Mouse (Mus musculus) embryonic facial prominence, embryonic 12.5 days (tissue): ENCODE data around the gene Rplp2. TPM values are rescaled to one million over a fixed set of nuclear protein-coding genes. Genes with fewer than 3 reads are reported as not detected.

Experiments
- ATAC-seq: fragments of 200-750 bp; cut with Nextera tagmentation; 2 replicates; pipeline ENCODE4 v1.8.0; 2017; ENCODE audit not compliant: insufficient number of reproducible peaks, insufficient read depth, low FRiP score, low TSS enrichment
- H3K27ac ChIP-seq: fragments of 300-500 bp; sonication (generic); 2 replicates; pipeline ENCODE4 v1.5.1; 2016; ENCODE audit warnings: mild to moderate bottlenecking
- H3K27me3 ChIP-seq: fragments of 300-500 bp; sonication (generic); 2 replicates; pipeline ENCODE4 v1.6.1; 2016; ENCODE audit warnings: mild to moderate bottlenecking, moderate library complexity
- H3K36me3 ChIP-seq: fragments of 300-500 bp; sonication (generic); 2 replicates; pipeline ENCODE4 v1.6.1; 2016; ENCODE audit warnings: mild to moderate bottlenecking
- H3K4me1 ChIP-seq: fragments of 300-500 bp; sonication (generic); 2 replicates; pipeline ENCODE4 v1.6.1; 2016
- H3K4me2 ChIP-seq: fragments of 300-500 bp; sonication (generic); replicated peaks from 2 replicates; pipeline ENCODE4 v1.6.1; 2016; ENCODE audit warnings: mild to moderate bottlenecking, moderate library complexity
- H3K4me3 ChIP-seq: fragments of 300-500 bp; sonication (generic); 2 replicates; pipeline ENCODE4 v1.5.1; 2016; ENCODE audit warnings: mild to moderate bottlenecking
- H3K9ac ChIP-seq: fragments of 300-500 bp; sonication (generic); 2 replicates; pipeline ENCODE4 v1.6.1; 2016; ENCODE audit warnings: mild to moderate bottlenecking, moderate library complexity
- H3K9me3 ChIP-seq: fragments of 300-500 bp; sonication (generic); 2 replicates; pipeline ENCODE4 v1.6.1; 2016; ENCODE audit warnings: mild to moderate bottlenecking, moderate library complexity
- WGBS: fragments of 180-500 bp; shearing (Covaris S2); methylation state at CpG from one replicate; pipeline ENCODE4 v1.1.7; 2016; 5-methylcytosine and 5-hydroxymethylcytosine counted together
- polyA plus RNA-seq: library from polyadenylated mRNA; unstranded; fragments of >200 nt; fragmentation: Nextera tagmentation; extraction: Ambion mirVana; gene quantifications from 2 replicates; pipeline ENCODE4 v1.2.1, GENCODE M21; 2016

Rplp2 gene
- polyA plus RNA-seq, 1 experiment from 2014 or later = 1,203 TPM

GRCm38 (mm10) chr7:141470637-141470944, 23.4 kb downstream of the Rplp2 start:
- Histone ChIP-seq H3K9ac (no peak overlapping the region), H3K36me3 (peaks cover 36% of the 10 kb centered on the region), H3K27ac (no peak overlapping the region), H3K4me2 (no peak overlapping the region), H3K4me3 (no peak overlapping the region), H3K9me3 (no peaks in the 10 kb centered on the region), H3K27me3 (peaks cover 6% of the 10 kb centered on the region), H3K4me1 (peaks cover 37% of the 10 kb centered on the region)
- no peak for ATAC-seq
- 98% methylated on average over 10 of the region's 10 CpGs for WGBS

- Histone ChIP-seq H3K4me2 (no peak overlapping the region), H3K9ac (no peak overlapping the region), H3K4me1 (peaks cover 42% of the 10 kb centered on the region), H3K9me3 (no peaks in the 10 kb centered on the region), H3K4me3 (no peak overlapping the region), H3K27ac (no peak overlapping the region), H3K27me3 (no peaks in the 10 kb centered on the region; the same call in 1 of the 2 replicates), H3K36me3 (peaks cover 36% of the 10 kb centered on the region)
- WGBS = 92% methylated on average over 1 of the region's 1 CpGs
- ATAC-seq = no peak
Measured at GRCm38 (mm10) chr7:141471236-141471635, 24.1 kb downstream of the Rplp2 start.

- peaks cover 51% of the 10 kb centered on the region for H3K4me1 ChIP-seq
Measured at GRCm38 (mm10) chr7:141472226-141472625, 25.1 kb downstream of the Rplp2 start.

GRCm38 (mm10) chr7:141472763-141473162, 25.6 kb downstream of the Rplp2 start:
- H3K27ac ChIP-seq = no peak overlapping the region
- H3K4me2 ChIP-seq = no peak overlapping the region
- H3K9me3 ChIP-seq = no peaks in the 10 kb centered on the region
- peaks cover 36% of the 10 kb centered on the region for H3K36me3 ChIP-seq
- H3K4me1 ChIP-seq = peaks cover 57% of the 10 kb centered on the region
- H3K9ac ChIP-seq = no peak overlapping the region
- no peak overlapping the region for H3K4me3 ChIP-seq
- 85% methylated on average over 6 of the region's 6 CpGs for WGBS
- ATAC-seq = no peak
- H3K27me3 ChIP-seq = no peaks in the 10 kb centered on the region

More at GRCm38 (mm10) chr7:141472226-141472625, 25.1 kb downstream of the Rplp2 start:
- Histone ChIP-seq H3K9ac (no peak overlapping the region), H3K27me3 (no peaks in the 10 kb centered on the region), H3K36me3 (peaks cover 36% of the 10 kb centered on the region), H3K9me3 (no peaks in the 10 kb centered on the region), H3K4me2 (no peak overlapping the region), H3K4me3 (no peak overlapping the region), H3K27ac (no peak overlapping the region)
- no peak for ATAC-seq
- WGBS = 83% methylated on average over 6 of the region's 6 CpGs

GRCm38 (mm10) chr7:141474160-141474559, 27.0 kb downstream of the Rplp2 start:
- H3K9ac ChIP-seq = peak overlapping the region; percentile 73
- peaks cover 36% of the 10 kb centered on the region for H3K36me3 ChIP-seq
- peaks cover 53% of the 10 kb centered on the region for H3K4me1 ChIP-seq
- H3K27me3 ChIP-seq = no peaks in the 10 kb centered on the region
- WGBS = 10% methylated on average over 5 of the region's 5 CpGs
- H3K27ac ChIP-seq = no peak overlapping the region
- H3K4me3 ChIP-seq = peak overlapping the region; percentile 80
- no peaks in the 10 kb centered on the region for H3K9me3 ChIP-seq
- H3K4me2 ChIP-seq = peak overlapping the region; percentile 81
- ATAC-seq = no peak

GRCm38 (mm10) chr7:141475011-141475804, 28.0 kb downstream of the Rplp2 start, which contains the start of the genes Polr2l and Tspan4:
TSS of gene Polr2l (minus strand) at chr7:141475132.
TSS of gene Tspan4 (plus strand) at chr7:141475240.
- peaks cover 26% of the 10 kb centered on the region for H3K36me3 ChIP-seq
- peak within 1 kb of the TSS; percentile 73 for H3K9ac ChIP-seq
- peaks cover 43% of the 10 kb centered on the region for H3K4me1 ChIP-seq
- under 1% methylated on average over 87 of the region's 87 CpGs for WGBS
- H3K4me3 ChIP-seq = peak within 1 kb of the TSS; percentile 80
- peak within 1 kb of the TSS; percentile 81 for H3K4me2 ChIP-seq
- H3K27ac ChIP-seq = peak within 1 kb of the TSS; percentile 85
- H3K27me3 ChIP-seq = no peaks in the 10 kb centered on the region
- ATAC-seq = peak; percentile 50; the same call in 1 of the 2 replicates
- no peaks in the 10 kb centered on the region for H3K9me3 ChIP-seq

GRCm38 (mm10) chr7:141475805-141476158, 28.6 kb downstream of the Rplp2 start:
- under 1% methylated on average over 12 of the region's 12 CpGs for WGBS
- Histone ChIP-seq H3K36me3 (peaks cover 20% of the 10 kb centered on the region), H3K9ac (peak overlapping the region; percentile 73), H3K27ac (peak overlapping the region; percentile 85), H3K4me2 (peak overlapping the region; percentile 81), H3K4me3 (peak overlapping the region; percentile 80), H3K4me1 (peaks cover 45% of the 10 kb centered on the region), H3K9me3 (no peaks in the 10 kb centered on the region), H3K27me3 (no peaks in the 10 kb centered on the region)
- peak; percentile 3; the same call in 1 of the 2 replicates for ATAC-seq

- H3K36me3 ChIP-seq = peaks cover 14% of the 10 kb centered on the region
- H3K9me3 ChIP-seq = no peaks in the 10 kb centered on the region
- peak; percentile 36 for ATAC-seq
- peak overlapping the region; percentile 80 for H3K4me3 ChIP-seq
- H3K27ac ChIP-seq = peak overlapping the region; percentile 85
- H3K4me1 ChIP-seq = peaks cover 51% of the 10 kb centered on the region
- H3K9ac ChIP-seq = peak overlapping the region; percentile 73
- H3K4me2 ChIP-seq = peak overlapping the region; percentile 81
- peaks cover 5% of the 10 kb centered on the region; the same call in 1 of the 2 replicates for H3K27me3 ChIP-seq
- WGBS = 2% methylated on average over 17 of the region's 17 CpGs
Measured at GRCm38 (mm10) chr7:141476226-141476980, 29.2 kb downstream of the Rplp2 start.

- no peaks in the 10 kb centered on the region for H3K9me3 ChIP-seq
- peak overlapping the region; percentile 81 for H3K4me2 ChIP-seq
- WGBS = 14% methylated on average over 7 of the region's 7 CpGs
- peak overlapping the region; percentile 85 for H3K27ac ChIP-seq
- H3K27me3 ChIP-seq = peaks cover 7% of the 10 kb centered on the region
- ATAC-seq = no peak
- H3K4me3 ChIP-seq = peak overlapping the region; percentile 80
- peaks cover 10% of the 10 kb centered on the region for H3K36me3 ChIP-seq
- H3K9ac ChIP-seq = peak overlapping the region; percentile 73
- peaks cover 57% of the 10 kb centered on the region for H3K4me1 ChIP-seq
Measured at GRCm38 (mm10) chr7:141476981-141477370, 29.8 kb downstream of the Rplp2 start.

- Histone ChIP-seq H3K9me3 (no peaks in the 10 kb centered on the region), H3K27ac (peak overlapping the region; percentile 85), H3K4me3 (no peak overlapping the region), H3K9ac (no peak overlapping the region), H3K4me2 (peak overlapping the region; percentile 19), H3K36me3 (peaks cover 2% of the 10 kb centered on the region), H3K4me1 (peaks cover 64% of the 10 kb centered on the region), H3K27me3 (peaks cover 15% of the 10 kb centered on the region)
- ATAC-seq = no peak
- WGBS = 58% methylated on average over 4 of the region's 4 CpGs
Measured at GRCm38 (mm10) chr7:141477578-141478269, 30.6 kb downstream of the Rplp2 start.

GRCm38 (mm10) chr7:141478270-141478748, 31.1 kb downstream of the Rplp2 start:
- no peak for ATAC-seq
- WGBS = 75% methylated on average over 5 of the region's 5 CpGs
- 0 out of 2 replicates have a peak overlapping the region, but pooled peaks have one; percentile 85 for H3K27ac ChIP-seq
- H3K36me3 ChIP-seq = no peaks in the 10 kb centered on the region
- H3K4me2 ChIP-seq = peak overlapping the region; percentile 19
- H3K9ac ChIP-seq = no peak overlapping the region
- peaks cover 69% of the 10 kb centered on the region for H3K4me1 ChIP-seq
- H3K27me3 ChIP-seq = peaks cover 21% of the 10 kb centered on the region
- H3K4me3 ChIP-seq = no peak overlapping the region
- H3K9me3 ChIP-seq = no peaks in the 10 kb centered on the region
